Mouse (Mus musculus): ENCODE measurements around the gene Fasl. TPM values are rescaled to one million over a fixed set of nuclear protein-coding genes. Genes with fewer than 3 reads are reported as not detected.

Fasl gene
- polyA plus RNA-seq, 1 experiment from 2014 or later: not detected

DNA sequence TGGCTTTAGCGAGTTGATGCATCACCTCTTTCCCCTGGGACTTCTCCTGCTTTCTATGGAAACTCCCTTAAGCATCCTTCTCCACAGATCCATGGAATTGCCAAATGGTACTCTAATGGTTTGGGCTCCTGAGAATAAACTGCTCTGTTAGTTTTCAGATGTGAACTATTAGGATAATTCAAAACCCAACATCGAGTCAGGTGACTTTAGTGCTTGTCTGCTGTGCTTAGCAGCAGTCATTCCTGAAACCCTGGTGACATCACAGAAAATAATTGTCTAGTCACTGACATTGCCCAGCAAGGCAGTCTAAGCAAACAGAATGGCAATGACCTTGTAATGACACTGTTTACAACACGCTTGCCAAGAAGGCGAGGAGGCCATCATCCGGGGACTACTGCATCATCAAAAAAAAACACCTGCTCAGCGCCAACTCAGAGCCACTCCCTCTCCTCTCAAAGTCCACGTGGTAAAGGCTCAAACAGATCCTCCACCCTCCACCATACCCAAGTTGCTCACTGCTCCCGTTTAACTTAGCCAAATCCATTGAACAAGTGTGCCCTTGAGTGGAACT is 37.7 kb downstream of the Fasl start:
- H3K4me1 ChIP-seq (replicated peaks): no peaks in the 10 kb centered on the region
- no peak overlapping the region for H3K27ac ChIP-seq
- no peaks in the 10 kb centered on the region for H3K27me3 ChIP-seq (replicated peaks)
- ATAC-seq: peak; percentile 25; the same call in 1 of the 2 replicates
- H3K4me2 ChIP-seq (replicated peaks): no peak overlapping the region
- no peak overlapping the region for H3K9ac ChIP-seq
- H3K4me3 ChIP-seq (replicated peaks): no peak overlapping the region
- no peaks in the 10 kb centered on the region for H3K36me3 ChIP-seq
- no peaks in the 10 kb centered on the region for H3K9me3 ChIP-seq
- 51% methylated on average over 8 of the region's 8 CpGs for WGBS

DNA sequence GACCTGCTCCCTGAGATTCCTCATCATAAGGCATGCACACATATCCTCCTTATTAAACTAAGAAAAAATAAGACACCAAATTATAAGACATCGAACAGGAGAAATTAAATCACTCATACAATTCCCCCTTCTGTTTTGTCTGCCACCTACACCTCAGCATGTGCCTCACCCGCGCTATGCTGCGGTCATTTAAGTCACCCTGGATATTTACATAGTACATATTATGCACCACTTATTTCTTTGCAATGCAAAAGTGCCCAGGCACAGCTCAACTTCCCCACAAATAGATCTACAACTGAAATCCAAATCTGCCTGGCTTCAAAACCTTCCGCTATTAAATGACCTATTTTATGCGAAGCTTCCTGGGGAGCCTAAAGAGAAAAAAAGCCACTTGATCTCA is 39.6 kb downstream of the Fasl start:
- Histone ChIP-seq H3K4me1 (replicated peaks) (no peaks in the 10 kb centered on the region), H3K27me3 (replicated peaks) (no peaks in the 10 kb centered on the region)
- ATAC-seq: no peak

DNA sequence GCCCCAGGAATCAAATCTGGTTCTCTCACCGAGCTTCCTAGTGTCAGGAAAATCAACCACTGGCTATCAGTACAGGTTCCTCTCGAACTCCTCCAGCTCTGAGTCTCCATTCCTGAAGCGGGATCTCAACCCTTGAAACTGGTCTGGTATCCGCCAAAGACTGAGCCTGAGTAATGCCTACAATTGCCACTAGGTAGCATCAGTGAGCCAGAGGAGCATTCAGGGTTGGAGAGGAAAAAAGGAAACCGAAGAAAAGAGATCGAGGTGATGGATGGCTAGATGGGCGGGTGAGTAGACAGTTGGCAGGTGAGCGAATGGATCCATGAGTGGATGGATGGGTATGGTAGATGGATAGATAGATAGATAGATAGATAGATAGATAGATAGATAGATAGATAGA is 40.2 kb downstream of the Fasl start:
- H3K4me1 ChIP-seq (replicated peaks): no peaks in the 10 kb centered on the region
- H3K27me3 ChIP-seq (replicated peaks): no peaks in the 10 kb centered on the region
- H3K27ac ChIP-seq: no peak overlapping the region
- H3K9ac ChIP-seq: no peak overlapping the region
- H3K4me2 ChIP-seq (replicated peaks): no peak overlapping the region
- H3K36me3 ChIP-seq: no peaks in the 10 kb centered on the region
- H3K4me3 ChIP-seq (replicated peaks): no peak overlapping the region
- 35% methylated on average over 8 of the region's 8 CpGs for WGBS
- H3K9me3 ChIP-seq: no peaks in the 10 kb centered on the region
- 0 out of 2 replicates have a peak, but pooled peaks have one; percentile 41 for ATAC-seq

More for the DNA sequence above, 39.6 kb downstream of the Fasl start:
- no peak overlapping the region for H3K4me2 ChIP-seq (replicated peaks)
- H3K4me3 ChIP-seq (replicated peaks): no peak overlapping the region
- H3K9ac ChIP-seq: no peak overlapping the region
- no peaks in the 10 kb centered on the region for H3K9me3 ChIP-seq
- 86% methylated on average over 6 of the region's 6 CpGs for WGBS
- H3K36me3 ChIP-seq: no peaks in the 10 kb centered on the region
- H3K27ac ChIP-seq: no peak overlapping the region

DNA sequence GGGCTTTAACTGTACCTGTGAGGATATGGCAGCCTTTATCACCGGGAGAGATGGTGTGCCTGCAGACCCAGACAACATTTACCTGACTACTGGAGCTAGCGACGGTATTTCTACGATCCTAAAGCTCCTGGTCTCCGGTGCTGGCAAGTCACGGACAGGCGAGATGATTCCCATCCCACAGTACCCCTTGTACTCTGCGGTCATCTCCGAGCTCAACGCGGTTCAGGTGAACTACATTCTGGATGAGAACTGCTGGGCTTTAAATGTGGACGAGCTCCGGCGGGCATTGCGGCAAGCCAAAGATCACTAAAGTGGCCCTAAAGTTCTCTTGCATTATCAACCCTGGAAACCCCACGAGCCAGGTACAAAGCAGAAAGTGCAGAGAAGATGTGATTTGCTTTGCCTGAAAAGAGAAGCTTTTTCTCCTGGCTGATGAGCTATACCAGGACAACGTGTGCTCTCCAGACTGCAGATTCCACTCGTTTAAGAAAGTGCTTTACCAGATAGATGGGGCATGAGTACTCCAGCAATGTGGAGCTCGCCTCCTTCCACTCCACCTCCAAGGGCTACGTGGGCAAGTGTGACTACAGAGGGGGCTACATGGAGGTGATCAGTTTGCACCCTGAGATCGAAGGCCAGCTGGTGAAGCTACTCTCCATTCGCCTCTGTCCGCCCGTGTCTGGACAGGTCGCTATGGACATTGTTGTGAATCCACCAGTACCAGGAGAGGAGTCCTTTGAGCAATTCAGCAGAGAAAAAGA is 41.6 kb downstream of the Fasl start:
- H3K27ac ChIP-seq: no peak overlapping the region
- H3K4me3 ChIP-seq (replicated peaks): no peak overlapping the region
- H3K9ac ChIP-seq: no peak overlapping the region
- H3K4me1 ChIP-seq (replicated peaks): no peaks in the 10 kb centered on the region
- no peaks in the 10 kb centered on the region for H3K27me3 ChIP-seq (replicated peaks)
- 81% methylated on average over 25 of the region's 25 CpGs for WGBS
- no peaks in the 10 kb centered on the region for H3K9me3 ChIP-seq
- no peaks in the 10 kb centered on the region for H3K36me3 ChIP-seq
- no peak for ATAC-seq
- no peak overlapping the region for H3K4me2 ChIP-seq (replicated peaks)

DNA sequence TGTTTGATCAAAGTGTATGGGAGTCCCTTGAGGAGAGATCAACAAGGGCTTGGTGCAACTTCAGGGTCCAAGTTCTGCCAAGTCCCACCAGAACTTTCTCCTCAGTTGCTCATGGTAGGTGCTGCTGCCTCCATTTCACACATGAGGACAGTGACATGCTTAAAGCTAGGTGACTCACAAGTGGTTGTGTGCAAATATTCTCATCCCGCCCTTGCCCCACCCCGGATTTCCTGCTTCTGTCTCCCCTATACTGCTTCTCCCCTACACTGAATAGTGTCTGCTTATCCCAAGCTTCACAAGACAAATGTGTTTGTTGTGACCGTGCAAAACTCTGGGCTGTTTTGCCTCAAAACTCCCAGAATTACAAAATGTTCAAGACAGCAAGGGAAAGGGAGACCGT is 43.4 kb downstream of the Fasl start:
- 79% methylated on average over 4 of the region's 4 CpGs for WGBS
- Histone ChIP-seq H3K4me2 (replicated peaks) (no peak overlapping the region), H3K27ac (no peak overlapping the region), H3K9ac (no peak overlapping the region), H3K4me1 (replicated peaks) (no peaks in the 10 kb centered on the region), H3K4me3 (replicated peaks) (no peak overlapping the region), H3K36me3 (no peaks in the 10 kb centered on the region), H3K9me3 (no peaks in the 10 kb centered on the region), H3K27me3 (replicated peaks) (no peaks in the 10 kb centered on the region)
- ATAC-seq: no peak

DNA sequence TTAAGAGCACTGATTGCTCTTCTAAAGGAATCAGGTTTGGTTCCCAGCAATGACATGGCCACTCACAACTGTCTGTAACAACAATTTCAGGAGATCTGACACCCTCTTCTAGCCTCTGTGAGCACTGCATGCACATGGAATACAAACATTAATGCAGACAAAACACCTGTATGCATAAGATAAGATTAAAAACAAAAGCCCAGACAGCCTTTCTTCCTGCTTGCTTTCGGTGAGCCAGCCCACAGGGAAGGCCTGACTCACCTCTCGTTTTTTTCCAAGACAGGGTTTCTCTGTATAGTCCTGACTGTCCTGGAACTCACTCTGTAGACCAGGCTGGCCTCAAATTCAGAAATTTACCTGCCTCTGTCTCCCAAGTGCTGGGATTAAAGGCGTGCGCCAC is 44.1 kb downstream of the Fasl start:
- no peaks in the 10 kb centered on the region for H3K36me3 ChIP-seq
- no peak overlapping the region for H3K4me3 ChIP-seq (replicated peaks)
- no peak for ATAC-seq
- H3K9ac ChIP-seq: no peak overlapping the region
- H3K4me1 ChIP-seq (replicated peaks): no peaks in the 10 kb centered on the region
- no peaks in the 10 kb centered on the region for H3K9me3 ChIP-seq
- WGBS: 78% methylated on average over 4 of the region's 4 CpGs
- H3K27ac ChIP-seq: no peak overlapping the region
- no peak overlapping the region for H3K4me2 ChIP-seq (replicated peaks)
- no peaks in the 10 kb centered on the region for H3K27me3 ChIP-seq (replicated peaks)

DNA sequence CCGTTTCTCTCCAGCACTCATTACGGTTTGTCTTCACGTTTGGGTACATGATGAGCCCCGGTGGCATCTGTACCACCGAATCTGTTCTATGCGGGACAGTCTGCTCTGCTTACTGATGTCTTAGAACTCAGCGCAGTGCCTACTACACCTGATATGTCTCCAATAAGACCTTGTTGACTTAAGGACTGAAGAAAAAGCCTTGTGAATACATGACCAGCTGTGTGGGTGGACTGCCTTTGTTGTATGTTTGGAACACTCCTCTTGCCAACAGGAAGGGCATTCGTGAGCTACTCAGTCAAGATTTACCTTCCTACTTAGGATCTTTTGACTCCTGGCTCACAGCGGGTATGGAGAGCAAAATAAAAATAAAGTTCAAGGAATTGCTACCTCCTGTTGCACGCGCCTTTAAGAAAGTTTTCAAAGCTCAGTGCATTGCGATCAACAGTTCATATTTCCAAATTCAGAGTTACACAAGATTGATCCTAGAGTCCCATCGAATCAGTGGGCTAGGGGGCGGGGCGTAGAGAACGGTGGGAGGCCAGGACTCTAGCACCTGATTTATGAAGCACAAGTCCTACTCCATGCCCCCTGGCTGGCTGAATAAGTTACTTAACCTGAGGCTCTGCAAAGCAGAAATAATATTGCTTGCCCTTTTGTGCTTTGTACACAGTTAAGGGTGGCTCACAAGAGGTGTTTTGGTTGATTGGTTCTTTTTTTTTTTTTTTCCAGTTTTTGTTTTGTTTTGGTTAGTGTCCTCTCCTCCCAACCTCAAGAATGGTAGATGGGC is 45.6 kb downstream of the Fasl start:
- no peaks in the 10 kb centered on the region for H3K4me1 ChIP-seq (replicated peaks)
- no peaks in the 10 kb centered on the region for H3K9me3 ChIP-seq
- no peak overlapping the region for H3K9ac ChIP-seq
- H3K4me2 ChIP-seq (replicated peaks): no peak overlapping the region
- no peak overlapping the region for H3K4me3 ChIP-seq (replicated peaks)
- 81% methylated on average over 16 of the region's 16 CpGs for WGBS
- no peaks in the 10 kb centered on the region for H3K36me3 ChIP-seq
- no peaks in the 10 kb centered on the region for H3K27me3 ChIP-seq (replicated peaks)
- no peak overlapping the region for H3K27ac ChIP-seq
- ATAC-seq: no peak

DNA sequence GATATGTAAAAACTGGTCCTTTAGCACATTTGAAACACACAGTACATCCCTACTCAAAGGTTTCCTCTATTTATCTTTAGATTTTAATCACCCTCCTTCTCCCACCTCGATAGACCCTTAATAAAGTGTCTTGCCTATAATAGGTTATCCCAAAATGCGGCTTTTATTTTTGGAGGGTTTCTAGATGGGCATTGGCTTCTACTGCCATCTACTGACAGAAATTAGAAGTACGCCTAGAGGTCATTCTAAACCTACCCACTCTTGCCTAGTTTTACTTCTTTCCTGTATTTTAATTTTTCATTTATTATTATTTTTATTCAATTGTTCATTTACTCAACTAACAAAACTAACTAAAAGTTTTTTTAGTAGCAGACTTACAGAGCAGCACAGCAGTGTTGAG is 51.4 kb downstream of the Fasl start:
- Histone ChIP-seq H3K4me2 (replicated peaks) (no peak overlapping the region), H3K27me3 (replicated peaks) (no peaks in the 10 kb centered on the region), H3K4me3 (replicated peaks) (no peak overlapping the region), H3K4me1 (replicated peaks) (no peaks in the 10 kb centered on the region), H3K36me3 (no peaks in the 10 kb centered on the region), H3K9me3 (no peaks in the 10 kb centered on the region), H3K27ac (no peak overlapping the region), H3K9ac (no peak overlapping the region)
- no peak for ATAC-seq
- WGBS: 6% methylated on average over 3 of the region's 3 CpGs

DNA sequence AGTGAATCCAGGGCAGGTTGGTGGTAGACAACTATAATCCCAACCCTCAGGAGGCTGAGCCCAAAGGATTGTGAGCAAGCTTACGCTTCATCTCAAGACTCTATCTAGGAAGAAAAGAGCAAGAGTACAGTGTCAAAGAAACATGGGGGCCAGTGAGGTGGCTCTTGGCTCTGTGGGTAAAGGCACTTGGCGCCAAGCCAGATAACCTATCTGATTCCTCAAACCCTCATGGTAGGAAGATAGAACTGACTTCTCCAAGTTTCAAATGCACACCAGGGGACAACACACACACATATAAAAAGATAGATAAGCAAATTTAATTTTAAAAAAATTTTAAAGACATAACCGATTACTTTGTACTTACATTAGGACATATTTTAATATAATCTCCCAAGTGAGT is 52.0 kb downstream of the Fasl start:
- no peaks in the 10 kb centered on the region for H3K4me1 ChIP-seq (replicated peaks)
- WGBS: 90% methylated on average over 3 of the region's 3 CpGs
- no peak overlapping the region for H3K9ac ChIP-seq
- H3K27me3 ChIP-seq (replicated peaks): no peaks in the 10 kb centered on the region
- H3K9me3 ChIP-seq: no peaks in the 10 kb centered on the region
- H3K36me3 ChIP-seq: no peaks in the 10 kb centered on the region
- no peak overlapping the region for H3K4me2 ChIP-seq (replicated peaks)
- H3K4me3 ChIP-seq (replicated peaks): no peak overlapping the region
- ATAC-seq: no peak
- H3K27ac ChIP-seq: no peak overlapping the region

DNA sequence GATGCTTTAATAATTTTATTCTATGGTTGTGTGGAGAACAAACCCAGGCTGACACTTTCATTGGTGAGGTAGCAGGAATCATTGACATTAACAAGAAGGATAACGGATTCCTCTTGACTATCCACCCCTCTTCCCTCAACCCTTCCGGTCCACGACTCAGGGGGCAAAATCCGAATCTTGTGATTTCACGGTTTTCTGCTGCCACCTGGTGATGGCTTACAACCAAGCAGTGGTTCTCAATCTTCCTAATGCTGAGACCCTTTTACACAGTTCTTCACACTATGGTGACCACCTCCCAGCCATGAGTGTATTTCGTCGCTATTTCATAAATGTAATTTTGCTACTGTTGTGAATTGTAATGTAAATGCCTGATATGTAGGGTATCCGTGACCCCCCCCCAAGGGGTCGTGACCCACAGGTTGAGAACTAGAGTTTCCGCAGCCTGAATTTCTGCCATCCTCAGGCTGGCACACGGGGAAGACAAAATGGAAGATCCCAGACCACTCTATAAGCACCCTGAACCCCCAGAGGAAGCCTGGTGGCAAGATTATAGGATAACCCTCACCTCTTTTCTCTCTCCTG is 52.7 kb downstream of the Fasl start:
- Histone ChIP-seq H3K36me3 (no peaks in the 10 kb centered on the region), H3K4me3 (replicated peaks) (no peak overlapping the region), H3K4me1 (replicated peaks) (no peaks in the 10 kb centered on the region), H3K9me3 (no peaks in the 10 kb centered on the region), H3K27ac (no peak overlapping the region), H3K9ac (no peak overlapping the region), H3K27me3 (replicated peaks) (no peaks in the 10 kb centered on the region), H3K4me2 (replicated peaks) (no peak overlapping the region)
- WGBS: 58% methylated on average over 11 of the region's 11 CpGs
- ATAC-seq: no peak

DNA sequence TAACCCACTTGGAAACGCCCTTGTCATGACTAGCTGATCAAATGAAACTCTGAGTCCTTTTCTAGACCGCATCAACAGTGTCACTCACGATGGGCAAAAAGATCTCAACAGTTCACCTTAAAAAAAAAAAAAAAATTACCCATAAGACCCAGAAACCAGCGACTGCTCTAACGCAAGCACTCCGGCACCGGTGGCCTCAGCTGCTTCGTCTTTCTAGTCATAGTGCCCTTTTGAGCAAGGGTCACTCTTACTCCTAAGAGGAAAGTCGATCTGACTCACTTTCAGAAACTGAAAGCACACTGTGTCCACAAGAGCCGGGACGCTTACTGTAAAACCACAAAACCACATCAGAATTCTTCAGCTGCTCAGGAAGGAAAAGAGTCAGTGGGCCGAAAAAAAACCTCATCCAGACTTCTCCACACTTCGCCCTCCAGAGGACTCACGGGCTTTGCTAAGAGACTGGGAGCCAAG is 53.5 kb downstream of the Fasl start:
- ATAC-seq: no peak
- 85% methylated on average over 14 of the region's 14 CpGs for WGBS
- Histone ChIP-seq H3K36me3 (no peaks in the 10 kb centered on the region), H3K4me3 (replicated peaks) (no peak overlapping the region), H3K4me1 (replicated peaks) (no peaks in the 10 kb centered on the region), H3K9me3 (no peaks in the 10 kb centered on the region), H3K27ac (no peak overlapping the region), H3K9ac (no peak overlapping the region), H3K27me3 (replicated peaks) (no peaks in the 10 kb centered on the region), H3K4me2 (replicated peaks) (no peak overlapping the region)

DNA sequence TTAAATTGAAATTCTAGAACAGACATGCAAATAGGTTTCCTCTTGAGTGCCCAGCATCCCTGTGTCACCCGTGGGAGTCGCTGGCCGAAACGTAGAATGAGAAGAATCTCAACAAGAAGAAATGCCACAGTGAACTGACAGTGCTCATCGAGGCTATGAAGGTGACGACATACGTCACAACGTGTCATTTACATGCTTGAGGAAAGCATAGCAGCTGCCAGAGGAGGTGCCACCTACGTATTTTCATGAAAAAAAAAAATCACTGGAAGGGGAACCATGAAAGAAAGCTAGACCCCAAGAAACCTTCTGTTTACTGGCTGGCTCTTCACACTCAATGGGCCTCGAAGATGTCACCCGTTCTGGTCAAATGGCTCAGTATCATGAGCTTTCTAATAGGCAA is 54.0 kb downstream of the Fasl start:
- no peaks in the 10 kb centered on the region for H3K27me3 ChIP-seq (replicated peaks)
- no peak overlapping the region for H3K4me2 ChIP-seq (replicated peaks)
- H3K9me3 ChIP-seq: no peaks in the 10 kb centered on the region
- no peak for ATAC-seq
- H3K4me1 ChIP-seq (replicated peaks): no peaks in the 10 kb centered on the region
- 89% methylated on average over 11 of the region's 11 CpGs for WGBS
- no peak overlapping the region for H3K4me3 ChIP-seq (replicated peaks)
- no peak overlapping the region for H3K27ac ChIP-seq
- H3K36me3 ChIP-seq: no peaks in the 10 kb centered on the region
- H3K9ac ChIP-seq: no peak overlapping the region
